Mouse (Mus musculus): Measurements from ENCODE around the gene Wfdc1. TPM values are rescaled to one million over a fixed set of nuclear protein-coding genes. Genes with fewer than 3 reads are reported as not detected.

Wfdc1 gene
- polyA plus RNA-seq, 1 experiment from 2014 or later, result 6.0 TPM

- ATAC-seq, result no peak
- Histone ChIP-seq H3K4me1 (ENCODE audit: control insufficient read depth, insufficient read depth, low read length) (no peaks in the 10 kb centered on the region), H3K4me2 (ENCODE audit: low read length) (no peak overlapping the region), H3K36me3 (ENCODE audit: control insufficient read depth, insufficient read depth, low read length) (no peaks in the 10 kb centered on the region), H3K27me3 (ENCODE audit: control insufficient read depth, insufficient read depth, low read depth, low read length) (no peaks in the 10 kb centered on the region), H3K9ac (ENCODE audit: low read depth, low read length) (no peak overlapping the region), H3K4me3 (ENCODE audit: low read depth, low read length) (no peak overlapping the region), H3K27ac (ENCODE audit: low read length) (no peak overlapping the region), H3K9me3 (replicated peaks; ENCODE audit: control insufficient read depth, low read length, poor library complexity, severe bottlenecking) (no peaks in the 10 kb centered on the region)
- WGBS, result 89% methylated on average over 6 of the region's 6 CpGs
Measured at GRCm38 (mm10) chr8:119712226-119712625, 46.1 kb downstream of the Wfdc1 start.

DNA sequence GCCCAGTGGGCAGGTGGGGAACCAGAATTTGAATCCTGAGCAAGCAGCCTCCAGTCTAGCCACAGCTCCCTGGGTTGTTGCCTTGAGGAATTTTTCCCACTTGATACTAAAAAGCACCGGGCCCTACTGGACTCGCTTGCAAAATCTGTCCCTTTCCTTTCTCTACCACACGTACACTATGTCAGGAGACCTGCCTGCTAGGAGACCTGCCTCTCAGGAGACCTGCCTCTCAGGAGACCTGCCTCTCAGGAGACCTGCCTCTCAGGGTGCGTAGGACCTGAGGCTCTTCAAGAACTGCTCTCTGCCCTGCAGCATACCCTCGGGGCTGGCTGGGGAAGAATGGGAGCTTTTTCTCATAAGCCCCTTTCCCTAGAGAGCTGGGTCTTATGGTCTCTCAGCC, 47.3 kb downstream of the Wfdc1 start:
- ATAC-seq, result no peak
- Histone ChIP-seq H3K27me3 (ENCODE audit: control insufficient read depth, insufficient read depth, low read depth, low read length) (no peaks in the 10 kb centered on the region), H3K27ac (ENCODE audit: low read length) (no peak overlapping the region), H3K36me3 (ENCODE audit: control insufficient read depth, insufficient read depth, low read length) (no peaks in the 10 kb centered on the region), H3K9ac (ENCODE audit: low read depth, low read length) (no peak overlapping the region), H3K9me3 (replicated peaks; ENCODE audit: control insufficient read depth, low read length, poor library complexity, severe bottlenecking) (no peaks in the 10 kb centered on the region), H3K4me3 (ENCODE audit: low read depth, low read length) (no peak overlapping the region), H3K4me2 (ENCODE audit: low read length) (no peak overlapping the region), H3K4me1 (ENCODE audit: control insufficient read depth, insufficient read depth, low read length) (no peaks in the 10 kb centered on the region)
- WGBS, result 76% methylated on average over 5 of the region's 5 CpGs

DNA sequence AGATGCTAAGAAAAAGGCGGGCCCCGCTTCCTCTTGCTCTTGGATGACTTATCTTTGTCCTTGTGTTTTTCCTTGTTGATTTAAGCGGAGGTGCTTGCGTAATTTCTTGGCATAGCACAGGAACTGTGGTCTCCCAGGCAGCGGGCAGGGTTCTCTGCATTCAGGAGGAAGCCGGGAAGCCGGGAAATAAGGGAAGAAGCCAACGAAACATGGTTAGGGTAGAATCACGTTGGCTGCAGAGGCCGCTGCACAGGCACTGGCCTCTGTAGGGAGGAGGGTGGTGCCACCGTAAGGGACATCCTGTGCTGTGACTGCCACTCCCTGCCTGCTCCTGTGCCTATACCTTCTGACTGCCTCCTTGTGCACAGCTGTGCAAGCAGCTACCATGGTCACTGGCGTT, 49.1 kb downstream of the Wfdc1 start:
- Histone ChIP-seq H3K9me3 (replicated peaks; ENCODE audit: control insufficient read depth, low read length, poor library complexity, severe bottlenecking) (no peaks in the 10 kb centered on the region), H3K9ac (ENCODE audit: low read depth, low read length) (no peak overlapping the region), H3K27me3 (ENCODE audit: control insufficient read depth, insufficient read depth, low read depth, low read length) (no peaks in the 10 kb centered on the region), H3K4me1 (ENCODE audit: control insufficient read depth, insufficient read depth, low read length) (no peaks in the 10 kb centered on the region), H3K4me2 (ENCODE audit: low read length) (no peak overlapping the region), H3K36me3 (ENCODE audit: control insufficient read depth, insufficient read depth, low read length) (no peaks in the 10 kb centered on the region), H3K4me3 (ENCODE audit: low read depth, low read length) (no peak overlapping the region), H3K27ac (ENCODE audit: low read length) (no peak overlapping the region)
- ATAC-seq, result no peak
- 78% methylated on average over 12 of the region's 12 CpGs for WGBS

DNA sequence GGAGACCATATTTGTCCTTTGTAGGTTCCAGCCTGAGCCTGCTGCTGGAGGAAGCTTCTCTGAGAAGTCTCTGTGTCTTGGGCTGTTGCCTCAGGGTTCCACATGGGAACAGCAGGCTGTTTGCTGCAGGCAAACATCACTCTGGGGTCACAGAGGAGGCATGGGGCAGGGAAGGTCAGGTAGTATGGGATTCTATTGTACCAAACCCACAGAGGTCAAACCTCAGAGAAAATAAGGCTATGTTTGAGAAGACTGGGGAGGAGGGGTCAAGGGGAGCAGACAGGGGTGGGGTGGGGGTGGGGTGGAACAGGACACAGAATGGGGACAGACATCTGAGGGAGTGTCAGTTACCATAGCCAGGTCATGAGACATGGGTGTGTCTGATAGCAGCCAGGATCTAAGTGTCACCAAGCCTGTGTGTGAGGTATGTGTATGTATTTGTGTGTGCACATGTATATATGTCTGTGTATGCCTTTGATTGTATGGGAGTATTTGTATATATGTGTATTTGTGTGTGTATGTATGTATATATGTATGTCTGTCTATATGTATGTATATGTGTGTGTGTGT, 50.6 kb downstream of the Wfdc1 start:
- no peak overlapping the region for H3K4me2 ChIP-seq (ENCODE audit: low read length)
- no peaks in the 10 kb centered on the region for H3K27me3 ChIP-seq (ENCODE audit: control insufficient read depth, insufficient read depth, low read depth, low read length)
- H3K36me3 ChIP-seq (ENCODE audit: control insufficient read depth, insufficient read depth, low read length), result no peaks in the 10 kb centered on the region
- no peak for ATAC-seq
- no peak overlapping the region for H3K9ac ChIP-seq (ENCODE audit: low read depth, low read length)
- no peak overlapping the region for H3K27ac ChIP-seq (ENCODE audit: low read length)
- H3K4me1 ChIP-seq (ENCODE audit: control insufficient read depth, insufficient read depth, low read length), result no peaks in the 10 kb centered on the region
- no peak overlapping the region for H3K4me3 ChIP-seq (ENCODE audit: low read depth, low read length)
- H3K9me3 ChIP-seq (replicated peaks; ENCODE audit: control insufficient read depth, low read length, poor library complexity, severe bottlenecking), result no peaks in the 10 kb centered on the region

GRCm38 (mm10) chr8:119717765-119718164, 51.6 kb downstream of the Wfdc1 start:
- Histone ChIP-seq H3K27me3 (ENCODE audit: control insufficient read depth, insufficient read depth, low read depth, low read length) (no peaks in the 10 kb centered on the region), H3K9ac (ENCODE audit: low read depth, low read length) (no peak overlapping the region), H3K4me1 (ENCODE audit: control insufficient read depth, insufficient read depth, low read length) (no peaks in the 10 kb centered on the region), H3K9me3 (replicated peaks; ENCODE audit: control insufficient read depth, low read length, poor library complexity, severe bottlenecking) (no peaks in the 10 kb centered on the region), H3K4me2 (ENCODE audit: low read length) (no peak overlapping the region), H3K36me3 (ENCODE audit: control insufficient read depth, insufficient read depth, low read length) (no peaks in the 10 kb centered on the region), H3K27ac (ENCODE audit: low read length) (no peak overlapping the region), H3K4me3 (ENCODE audit: low read depth, low read length) (no peak overlapping the region)
- 64% methylated on average over 9 of the region's 9 CpGs for WGBS
- no peak for ATAC-seq

- H3K9me3 ChIP-seq (replicated peaks; ENCODE audit: control insufficient read depth, low read length, poor library complexity, severe bottlenecking), result no peaks in the 10 kb centered on the region
- ATAC-seq, result no peak
- no peak overlapping the region for H3K27ac ChIP-seq (ENCODE audit: low read length)
- no peak overlapping the region for H3K9ac ChIP-seq (ENCODE audit: low read depth, low read length)
- H3K36me3 ChIP-seq (ENCODE audit: control insufficient read depth, insufficient read depth, low read length), result no peaks in the 10 kb centered on the region
- 54% methylated on average over 12 of the region's 12 CpGs for WGBS
- H3K4me1 ChIP-seq (ENCODE audit: control insufficient read depth, insufficient read depth, low read length), result no peaks in the 10 kb centered on the region
- no peaks in the 10 kb centered on the region for H3K27me3 ChIP-seq (ENCODE audit: control insufficient read depth, insufficient read depth, low read depth, low read length)
- no peak overlapping the region for H3K4me3 ChIP-seq (ENCODE audit: low read depth, low read length)
- no peak overlapping the region for H3K4me2 ChIP-seq (ENCODE audit: low read length)
Measured at GRCm38 (mm10) chr8:119719011-119719501, 52.9 kb downstream of the Wfdc1 start.

DNA sequence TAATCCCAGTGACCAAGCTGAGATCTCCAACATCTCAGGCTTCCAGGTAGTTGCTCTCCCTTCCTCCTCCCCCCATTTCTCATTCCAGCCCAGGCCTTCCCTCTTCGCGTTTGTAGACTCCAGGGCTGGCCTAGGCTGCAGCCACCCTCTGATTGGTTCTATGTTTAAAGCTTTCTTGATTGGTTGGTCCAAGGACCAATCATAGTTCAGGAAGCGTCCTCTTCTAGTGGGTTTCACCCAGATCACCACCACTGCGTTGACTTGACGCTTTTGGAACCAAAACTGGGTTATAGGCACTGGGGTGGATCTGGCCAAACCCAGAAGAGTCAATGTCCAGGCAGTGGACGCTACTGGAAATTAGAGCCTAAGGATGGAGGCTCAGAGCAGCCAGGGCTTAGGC, 56.2 kb downstream of the Wfdc1 start:
- H3K9ac ChIP-seq (ENCODE audit: low read depth, low read length), result no peak overlapping the region
- no peak overlapping the region for H3K4me2 ChIP-seq (ENCODE audit: low read length)
- H3K27ac ChIP-seq (ENCODE audit: low read length), result no peak overlapping the region
- no peak for ATAC-seq
- no peaks in the 10 kb centered on the region for H3K36me3 ChIP-seq (ENCODE audit: control insufficient read depth, insufficient read depth, low read length)
- 55% methylated on average over 6 of the region's 6 CpGs for WGBS
- H3K4me3 ChIP-seq (ENCODE audit: low read depth, low read length), result no peak overlapping the region
- no peaks in the 10 kb centered on the region for H3K4me1 ChIP-seq (ENCODE audit: control insufficient read depth, insufficient read depth, low read length)
- H3K9me3 ChIP-seq (replicated peaks; ENCODE audit: control insufficient read depth, low read length, poor library complexity, severe bottlenecking), result no peaks in the 10 kb centered on the region
- H3K27me3 ChIP-seq (ENCODE audit: control insufficient read depth, insufficient read depth, low read depth, low read length), result no peaks in the 10 kb centered on the region

GRCm38 (mm10) chr8:119723676-119724075, 57.5 kb downstream of the Wfdc1 start:
- ATAC-seq, result no peak
- Histone ChIP-seq H3K9ac (ENCODE audit: low read depth, low read length) (no peak overlapping the region), H3K4me1 (ENCODE audit: control insufficient read depth, insufficient read depth, low read length) (no peaks in the 10 kb centered on the region), H3K27me3 (ENCODE audit: control insufficient read depth, insufficient read depth, low read depth, low read length) (no peaks in the 10 kb centered on the region), H3K9me3 (replicated peaks; ENCODE audit: control insufficient read depth, low read length, poor library complexity, severe bottlenecking) (no peaks in the 10 kb centered on the region), H3K27ac (ENCODE audit: low read length) (no peak overlapping the region), H3K4me3 (ENCODE audit: low read depth, low read length) (no peak overlapping the region), H3K36me3 (ENCODE audit: control insufficient read depth, insufficient read depth, low read length) (no peaks in the 10 kb centered on the region), H3K4me2 (ENCODE audit: low read length) (no peak overlapping the region)
- 75% methylated on average over 4 of the region's 4 CpGs for WGBS

DNA sequence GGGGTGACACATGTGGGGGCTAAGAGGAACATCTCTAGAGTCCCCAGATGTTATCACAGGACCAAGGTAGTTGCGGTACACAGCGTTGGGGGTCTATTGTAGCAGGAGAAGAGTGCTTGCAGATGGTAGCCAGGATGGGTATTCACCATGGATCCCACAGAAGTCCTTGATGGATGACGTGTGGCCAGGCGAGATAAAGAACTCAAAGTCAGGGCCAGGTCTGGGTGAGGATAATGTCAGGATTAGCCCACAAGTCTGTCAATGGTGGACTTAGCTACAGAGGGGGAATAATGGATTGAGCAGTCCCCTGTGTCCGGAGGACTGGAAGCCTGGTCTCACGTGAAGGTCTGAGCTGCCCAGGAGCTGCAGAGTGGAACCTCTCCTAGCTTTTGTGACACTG, 58.4 kb downstream of the Wfdc1 start:
- no peaks in the 10 kb centered on the region for H3K27me3 ChIP-seq (ENCODE audit: control insufficient read depth, insufficient read depth, low read depth, low read length)
- ATAC-seq, result no peak
- no peaks in the 10 kb centered on the region for H3K9me3 ChIP-seq (replicated peaks; ENCODE audit: control insufficient read depth, low read length, poor library complexity, severe bottlenecking)
- no peaks in the 10 kb centered on the region for H3K36me3 ChIP-seq (ENCODE audit: control insufficient read depth, insufficient read depth, low read length)
- WGBS, result 78% methylated on average over 6 of the region's 6 CpGs
- no peak overlapping the region for H3K9ac ChIP-seq (ENCODE audit: low read depth, low read length)
- H3K4me1 ChIP-seq (ENCODE audit: control insufficient read depth, insufficient read depth, low read length), result no peaks in the 10 kb centered on the region
- no peak overlapping the region for H3K27ac ChIP-seq (ENCODE audit: low read length)
- no peak overlapping the region for H3K4me2 ChIP-seq (ENCODE audit: low read length)
- no peak overlapping the region for H3K4me3 ChIP-seq (ENCODE audit: low read depth, low read length)

All from midbrain, embryonic 16.5 days (tissue).